Comparison of ENCODE assay signal across 13 mouse cellular contexts in genomic region chr10:60371596-60372386, GRCm38 (mm10). TPM values are rescaled to one million over a fixed set of nuclear protein-coding genes. Genes with fewer than 3 reads are reported as not detected.
DNase-seq lines count a peak whose midpoint lies in the region; ATAC-seq lines count a peak whose summit lies in the region.
"Had no signal": no experiment of that assay in that cellular context is flagged by ENCODE, and none has a peak within 500 bp of the region (broad histone marks: within the 10 kb centered on the region; RNA-seq: fewer than 3 reads in every experiment).

No protein-coding gene starts in this region.

- peaks cover 29% of the 10 kb centered on the region for H3K4me1 ChIP-seq in liver, embryonic 13.5 days (replicated peaks)
- H3K4me1 ChIP-seq in hindbrain, embryonic 11.5 days (replicated peaks; ENCODE audit: control insufficient read depth, insufficient read depth, low read length), result no peaks in the 10 kb centered on the region
- H3K4me1 ChIP-seq: midbrain, embryonic 12.5 days had no signal

- WGBS in liver, embryonic 13.5 days (ENCODE audit: insufficient replicate concordance), result 20% methylated on average over 5 of the region's 5 CpGs
- WGBS in hindbrain, embryonic 11.5 days, result 85% methylated on average over 5 of the region's 5 CpGs

- no peak overlapping the region for H3K9ac ChIP-seq in liver, embryonic 13.5 days
- no peak overlapping the region for H3K9ac ChIP-seq in hindbrain, embryonic 11.5 days (ENCODE audit: low read depth, low read length)
- H3K9ac ChIP-seq: forebrain, postnatal 0 days; hindbrain, embryonic 14.5 days; midbrain, embryonic 12.5 days had no signal

- H3K36me3 ChIP-seq in liver, embryonic 13.5 days, result no peaks in the 10 kb centered on the region
- no peaks in the 10 kb centered on the region for H3K36me3 ChIP-seq in hindbrain, embryonic 11.5 days (ENCODE audit: control insufficient read depth, insufficient read depth, low read length)
- H3K36me3 ChIP-seq: midbrain, embryonic 12.5 days had no signal

- no peaks in the 10 kb centered on the region for H3K9me3 ChIP-seq in liver, embryonic 13.5 days (replicated peaks)
- H3K9me3 ChIP-seq in hindbrain, embryonic 11.5 days (ENCODE audit: control insufficient read depth, low read length), result no peaks in the 10 kb centered on the region
- H3K9me3 ChIP-seq: midbrain, embryonic 12.5 days had no signal

- H3K4me3 ChIP-seq in liver, embryonic 13.5 days (replicated peaks), result no peak overlapping the region
- no peak overlapping the region for H3K4me3 ChIP-seq in hindbrain, embryonic 11.5 days (ENCODE audit: low read depth, low read length)
- H3K4me3 ChIP-seq: midbrain, embryonic 12.5 days had no signal

- no peak overlapping the region for H3K4me2 ChIP-seq in liver, embryonic 13.5 days
- H3K4me2 ChIP-seq in hindbrain, embryonic 11.5 days (replicated peaks; ENCODE audit: low read depth, low read length), result no peak overlapping the region
- H3K4me2 ChIP-seq: hindbrain, embryonic 14.5 days; midbrain, embryonic 12.5 days had no signal

- peak; percentile 28 for DNase-seq in gastrocnemius, adult 18-20 months (ENCODE audit: low spot score)
- no peak for DNase-seq in gastrocnemius, postnatal 25 days
- peak; percentile 29 for DNase-seq in A20 (ENCODE audit: low read depth, low spot score)
- DNase-seq in liver, embryonic 13.5 days, result no peak
- peak; percentile 55 to 65 for DNase-seq in spleen, adult 18-20 months
- DNase-seq in yolk sac, embryonic 10.5 days (ENCODE audit: low spot score), result no peak
- no peak for DNase-seq in hindbrain, embryonic 11.5 days (ENCODE audit: low spot score)
- no peak for DNase-seq in cerebellum, adult 8-10 months
- DNase-seq: forebrain, postnatal 0 days; right cerebral cortex, adult 18-20 months had no signal

- H3K27ac ChIP-seq in liver, embryonic 13.5 days, result peak overlapping the region; percentile 43; the same call in 1 of the 2 replicates
- H3K27ac ChIP-seq in hindbrain, embryonic 11.5 days (ENCODE audit: low read depth, low read length), result no peak overlapping the region
- H3K27ac ChIP-seq: hindbrain, embryonic 14.5 days; midbrain, embryonic 12.5 days had no signal

- ATAC-seq in liver, embryonic 13.5 days (ENCODE audit: low read depth), result no peak
- ATAC-seq in hindbrain, embryonic 11.5 days (ENCODE audit: low FRiP score), result no peak
- ATAC-seq: forebrain, postnatal 0 days had no signal

- no peaks in the 10 kb centered on the region for H3K27me3 ChIP-seq in liver, embryonic 13.5 days
- H3K27me3 ChIP-seq in hindbrain, embryonic 11.5 days (ENCODE audit: control insufficient read depth, insufficient read depth, low read length), result no peaks in the 10 kb centered on the region
- H3K27me3 ChIP-seq: midbrain, embryonic 12.5 days had no signal

RNA-seq across cellular contexts. Expression of gene Vsir, which starts 25.1 kb away (rescaled TPM):
- 1 to 10 TPM; 3.8 to 4.6 TPM for total RNA-seq in gastrocnemius, adult 18-20 months (2021)
- 1 to 10 TPM; 7.0 to 7.4 TPM for total RNA-seq in gastrocnemius, postnatal 25 days (2021)
- 3.7 and 4.9 TPM in 2 replicates for polyA plus RNA-seq in liver, embryonic 13.5 days (2015; fragmentation: Nextera tagmentation; extraction: Ambion mirVana)
- polyA plus RNA-seq in hindbrain, embryonic 11.5 days (2014; fragmentation: Nextera tagmentation; extraction: Ambion mirVana), result 1.3 and 2.5 TPM in 2 replicates

RNA-seq across cellular contexts. Expression of gene Gm17455, which starts 27.7 kb away (rescaled TPM):
- not detected for total RNA-seq in gastrocnemius, adult 18-20 months (2021)
- not detected for total RNA-seq in gastrocnemius, postnatal 25 days (2021)
- not detected in 2 replicates for polyA plus RNA-seq in liver, embryonic 13.5 days (2015; fragmentation: Nextera tagmentation; extraction: Ambion mirVana)
- 6.3 and 8.3 TPM in 2 replicates for polyA plus RNA-seq in hindbrain, embryonic 11.5 days (2014; fragmentation: Nextera tagmentation; extraction: Ambion mirVana)
- total RNA-seq: left cerebral cortex, adult 18-20 months had no signal

Comparison
In these comparisons a context has a peak if more than half of its experiments do, and no peak if none do; other contexts are left out.
1. DNase-seq: peak in gastrocnemius, adult 18-20 months (single experiment), A20 (single experiment) and spleen, adult 18-20 months (2 of 2); none in gastrocnemius, postnatal 25 days (single experiment), liver, embryonic 13.5 days (single experiment), yolk sac, embryonic 10.5 days (single experiment), hindbrain, embryonic 11.5 days (single experiment) and cerebellum, adult 8-10 months (single experiment).